8 mouse cellular contexts compared by ENCODE assay signal in the genomic region with DNA sequence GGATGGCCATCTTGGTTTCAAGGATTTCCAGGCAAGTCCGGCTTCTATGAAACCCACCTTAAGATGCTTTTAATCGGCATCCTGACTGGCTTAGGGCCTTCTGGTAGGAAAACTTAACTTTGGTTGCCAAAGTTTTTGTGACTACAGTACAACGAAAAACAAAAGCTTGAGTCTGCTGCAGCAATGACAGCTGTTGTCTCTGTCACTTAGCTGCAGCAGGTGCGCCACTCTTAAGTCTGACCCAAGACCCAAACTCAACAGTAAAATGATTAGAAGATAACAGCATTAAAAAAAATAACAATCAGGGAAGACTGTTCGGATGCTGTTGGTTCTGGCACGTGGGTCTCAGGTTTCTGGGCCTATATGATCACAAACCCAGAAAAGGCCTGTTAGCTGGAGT. TPM values are rescaled to one million over a fixed set of nuclear protein-coding genes. Genes with fewer than 3 reads are reported as not detected.
DNase-seq lines count a peak whose midpoint lies in the region; ATAC-seq and TF ChIP-seq lines count a peak whose summit lies in the region.
"Had no signal": no experiment of that assay in that cellular context is flagged by ENCODE, and none has a peak within 500 bp of the region (broad histone marks: within the 10 kb centered on the region; RNA-seq: fewer than 3 reads in every experiment).

No protein-coding gene starts in this region.

- no peaks in the 10 kb centered on the region for H3K9me3 ChIP-seq in kidney, postnatal 0 days (replicated peaks; ENCODE audit: low read length)
- no peaks in the 10 kb centered on the region for H3K9me3 ChIP-seq in limb, embryonic 10.5 days (replicated peaks)
- H3K9me3 ChIP-seq in neural tube, embryonic 14.5 days (ENCODE audit: control insufficient read depth, low read length) = no peaks in the 10 kb centered on the region

- no peak for ATAC-seq in kidney, postnatal 0 days (replicated peaks; ENCODE audit: low FRiP score, low read depth)
- no peak for ATAC-seq in neural tube, embryonic 14.5 days (ENCODE audit: low read depth)

- peak overlapping the region; percentile 79 for H3K27ac ChIP-seq in kidney, postnatal 0 days
- H3K27ac ChIP-seq in kidney, adult 2 months (ENCODE audit: insufficient read depth, low read depth, low read length) = no peak overlapping the region
- no peak overlapping the region for H3K27ac ChIP-seq in embryonic fibroblast, embryonic 13.5 days (ENCODE audit: insufficient read depth, low read length)
- H3K27ac ChIP-seq in limb, embryonic 10.5 days = peak overlapping the region; percentile 98
- H3K27ac ChIP-seq in neural tube, embryonic 14.5 days (ENCODE audit: low read depth, low read length) = no peak overlapping the region

- 0 out of 2 replicates have a peak, but pooled peaks cover 6% of the 10 kb centered on the region for H3K36me3 ChIP-seq in kidney, postnatal 0 days (ENCODE audit: insufficient read depth, low read length)
- no peaks in the 10 kb centered on the region for H3K36me3 ChIP-seq in kidney, adult 2 months (ENCODE audit: control insufficient read depth, insufficient read depth, low read length)
- H3K36me3 ChIP-seq in limb, embryonic 10.5 days = peaks cover 52% of the 10 kb centered on the region
- H3K36me3 ChIP-seq in neural tube, embryonic 14.5 days (ENCODE audit: control insufficient read depth, insufficient read depth, low read length) = no peaks in the 10 kb centered on the region

- no peak for DNase-seq in kidney, postnatal 0 days (ENCODE audit: low spot score)
- no peak for DNase-seq in kidney, adult 2 months
- no peak for DNase-seq in limb, embryonic 10.5 days (ENCODE audit: low spot score)
- no peak for DNase-seq in cerebellum, postnatal 14 days
- DNase-seq in left cerebral cortex, adult 18-20 months (ENCODE audit: low spot score in 2 of 2) = no peak
- DNase-seq: kidney, adult 8-10 months had no signal

- 0 out of 2 replicates have a peak overlapping the region, but pooled peaks have one; percentile 47 for H3K9ac ChIP-seq in kidney, postnatal 0 days (ENCODE audit: low read depth, low read length)
- H3K9ac ChIP-seq in neural tube, embryonic 14.5 days (replicated peaks; ENCODE audit: low read depth, low read length) = no peak overlapping the region

- peak overlapping the region; percentile 89 for H3K4me3 ChIP-seq in kidney, postnatal 0 days (replicated peaks; ENCODE audit: low read depth, low read length)
- H3K4me3 ChIP-seq in kidney, adult 2 months (ENCODE audit: insufficient read depth, low read depth, low read length) = no peak overlapping the region
- H3K4me3 ChIP-seq in embryonic fibroblast, embryonic 13.5 days (ENCODE audit: insufficient read depth, low read length) = peak overlapping the region; percentile 72
- peak overlapping the region; percentile 96 for H3K4me3 ChIP-seq in limb, embryonic 10.5 days
- H3K4me3 ChIP-seq in neural tube, embryonic 14.5 days (ENCODE audit: low read depth, low read length) = no peak overlapping the region

- H3K4me2 ChIP-seq in kidney, postnatal 0 days (ENCODE audit: low read length) = peak overlapping the region; percentile 68
- peak overlapping the region; percentile 81; the same call in 1 of the 2 replicates for H3K4me2 ChIP-seq in neural tube, embryonic 14.5 days (ENCODE audit: low read depth, low read length)

- no peak for TF ChIP-seq CTCF in kidney, postnatal 0 days (IDR thresholded peaks at IDR 0.05; ENCODE audit: low read depth)
- TF ChIP-seq CTCF in kidney, adult 2 months (conservative IDR thresholded peaks at IDR 0.05; ENCODE audit: insufficient read depth, insufficient read length, low read depth, low read length) = no peak
- no peak for TF ChIP-seq CTCF in embryonic fibroblast, embryonic 13.5 days (IDR thresholded peaks at IDR 0.05; ENCODE audit: borderline replicate concordance, insufficient read depth, low read length)

- WGBS in kidney, postnatal 0 days = 66% methylated on average over 6 of the region's 6 CpGs
- WGBS in kidney, adult 2 months = 79% methylated on average over 6 of the region's 6 CpGs
- 64% methylated on average over 6 of the region's 6 CpGs for WGBS in limb, embryonic 10.5 days
- 68% methylated on average over 6 of the region's 6 CpGs for WGBS in neural tube, embryonic 14.5 days

- H3K4me1 ChIP-seq in kidney, postnatal 0 days (replicated peaks; ENCODE audit: insufficient read depth, low read length) = peaks cover 27% of the 10 kb centered on the region; the same call in 1 of the 2 replicates
- H3K4me1 ChIP-seq in kidney, adult 2 months (ENCODE audit: control insufficient read depth, insufficient read depth, low read length) = 0 out of 2 replicates have a peak, but pooled peaks cover 6% of the 10 kb centered on the region
- H3K4me1 ChIP-seq in embryonic fibroblast, embryonic 13.5 days (ENCODE audit: control insufficient read depth, insufficient read depth, low read length) = peaks cover 12% of the 10 kb centered on the region
- peaks cover 44% of the 10 kb centered on the region for H3K4me1 ChIP-seq in limb, embryonic 10.5 days
- H3K4me1 ChIP-seq in neural tube, embryonic 14.5 days (ENCODE audit: control insufficient read depth, insufficient read depth, low read length) = peaks cover 14% of the 10 kb centered on the region; the same call in 1 of the 2 replicates

- no peaks in the 10 kb centered on the region for H3K27me3 ChIP-seq in kidney, postnatal 0 days (ENCODE audit: insufficient read depth, low read length)
- no peaks in the 10 kb centered on the region for H3K27me3 ChIP-seq in kidney, adult 2 months (replicated peaks; ENCODE audit: control insufficient read depth, insufficient read depth, low read length)
- no peaks in the 10 kb centered on the region for H3K27me3 ChIP-seq in limb, embryonic 10.5 days (ENCODE audit: low read depth, poor library complexity, severe bottlenecking)
- peaks cover 5% of the 10 kb centered on the region; the same call in 1 of the 2 replicates for H3K27me3 ChIP-seq in neural tube, embryonic 14.5 days (ENCODE audit: control insufficient read depth, insufficient read depth, low read length)

- no peak for TF ChIP-seq POLR2A in kidney, adult 2 months (IDR thresholded peaks at IDR 0.05; ENCODE audit: low read depth, low read length)
- TF ChIP-seq POLR2A in embryonic fibroblast, embryonic 13.5 days (IDR thresholded peaks at IDR 0.05; ENCODE audit: low read depth, low read length) = no peak

RNA-seq across cellular contexts. Expression of gene Tgif2, which starts 1.0 kb away (rescaled TPM):
- polyA plus RNA-seq in kidney, postnatal 0 days (2015; fragmentation: Nextera tagmentation; extraction: Ambion mirVana) = 38.2 and 40.6 TPM in 2 replicates
- polyA plus RNA-seq in kidney, adult 2 months (2012; rRNA removed) = 3.8 and 4.6 TPM in 2 replicates
- polyA plus RNA-seq in embryonic fibroblast, embryonic 13.5 days (2011; ENCODE audit: insufficient read length, low read depth, missing spikeins) = 12.4 and 17.0 TPM in 2 replicates
- 104 and 109 TPM in 2 replicates for polyA plus RNA-seq in limb, embryonic 10.5 days (2016; fragmentation: Nextera tagmentation; extraction: Ambion mirVana)
- polyA plus RNA-seq in neural tube, embryonic 14.5 days (2014; fragmentation: Nextera tagmentation; extraction: Ambion mirVana) = 11.2 and 14.9 TPM in 2 replicates
- 1 to 10 TPM in 1 of 2 experiments, under 1 TPM in 1; 0.40 to 1.3 TPM for total RNA-seq in left cerebral cortex, adult 18-20 months (2021)

RNA-seq across cellular contexts. Expression of gene 4930518I15Rik, which starts 18.9 kb away (rescaled TPM):
- 2.6 and 4.6 TPM in 2 replicates for polyA plus RNA-seq in kidney, postnatal 0 days (2015; fragmentation: Nextera tagmentation; extraction: Ambion mirVana)
- 1.1 and 1.2 TPM in 2 replicates for polyA plus RNA-seq in kidney, adult 2 months (2012; rRNA removed)
- 1.7 and 2.4 TPM in 2 replicates for polyA plus RNA-seq in embryonic fibroblast, embryonic 13.5 days (2011; ENCODE audit: insufficient read length, low read depth, missing spikeins)
- polyA plus RNA-seq in limb, embryonic 10.5 days (2016; fragmentation: Nextera tagmentation; extraction: Ambion mirVana) = 9.4 and 10.7 TPM in 2 replicates
- polyA plus RNA-seq in neural tube, embryonic 14.5 days (2014; fragmentation: Nextera tagmentation; extraction: Ambion mirVana) = 7.6 and 9.1 TPM in 2 replicates
- 1 to 10 TPM; 1.7 to 2.9 TPM for total RNA-seq in left cerebral cortex, adult 18-20 months (2021)

RNA-seq across cellular contexts. Expression of gene Rab5if, which starts 24.1 kb away (rescaled TPM):
- 227 and 252 TPM in 2 replicates for polyA plus RNA-seq in kidney, postnatal 0 days (2015; fragmentation: Nextera tagmentation; extraction: Ambion mirVana)
- 127 and 129 TPM in 2 replicates for polyA plus RNA-seq in kidney, adult 2 months (2012; rRNA removed)
- polyA plus RNA-seq in embryonic fibroblast, embryonic 13.5 days (2011; ENCODE audit: insufficient read length, low read depth, missing spikeins) = 125 and 156 TPM in 2 replicates
- 182 and 204 TPM in 2 replicates for polyA plus RNA-seq in limb, embryonic 10.5 days (2016; fragmentation: Nextera tagmentation; extraction: Ambion mirVana)
- polyA plus RNA-seq in neural tube, embryonic 14.5 days (2014; fragmentation: Nextera tagmentation; extraction: Ambion mirVana) = 165 and 168 TPM in 2 replicates
- 10 to 100 TPM; 89.8 to 97.6 TPM for total RNA-seq in left cerebral cortex, adult 18-20 months (2021)

RNA-seq across cellular contexts. Expression of gene Sla2, which starts 48.2 kb away (rescaled TPM):
- polyA plus RNA-seq in kidney, postnatal 0 days (2015; fragmentation: Nextera tagmentation; extraction: Ambion mirVana) = 0.18 and 0.32 TPM in 2 replicates
- 0.10 and 0.67 TPM in 2 replicates for polyA plus RNA-seq in kidney, adult 2 months (2012; rRNA removed)
- polyA plus RNA-seq in embryonic fibroblast, embryonic 13.5 days (2011; ENCODE audit: insufficient read length, low read depth, missing spikeins) = not detected in 2 replicates
- 0.45 and 0.58 TPM in 2 replicates for polyA plus RNA-seq in limb, embryonic 10.5 days (2016; fragmentation: Nextera tagmentation; extraction: Ambion mirVana)
- polyA plus RNA-seq in neural tube, embryonic 14.5 days (2014; fragmentation: Nextera tagmentation; extraction: Ambion mirVana) = 0.15 and 0.24 TPM in 2 replicates
- under 1 TPM; 0.63 to 0.82 TPM for total RNA-seq in left cerebral cortex, adult 18-20 months (2021)

Comparison
In these comparisons a context has a peak if more than half of its experiments do, and no peak if none do; other contexts are left out.
1. H3K27ac ChIP-seq: peak in kidney, postnatal 0 days (single experiment) and limb, embryonic 10.5 days (single experiment); none in kidney, adult 2 months (single experiment), embryonic fibroblast, embryonic 13.5 days (single experiment) and neural tube, embryonic 14.5 days (single experiment).
2. H3K4me3 ChIP-seq: peak in kidney, postnatal 0 days (single experiment), embryonic fibroblast, embryonic 13.5 days (single experiment) and limb, embryonic 10.5 days (single experiment); none in kidney, adult 2 months (single experiment) and neural tube, embryonic 14.5 days (single experiment).